Mouse (Mus musculus) forebrain, embryonic 14.5 days (tissue): ENCODE results near the gene Ncbp3. TPM values are rescaled to one million over a fixed set of nuclear protein-coding genes. Genes with fewer than 3 reads are reported as not detected.
"Not testable (repeated sequence)": the region's sequence is repeated elsewhere in the genome, so short reads cannot be mapped to it uniquely, and the experiment has no call there.

ENCODE experiments used
- ATAC-seq: fragments of 200-750 bp; cut with Nextera tagmentation; 2 replicates; pipeline ENCODE4 v1.8.0; 2017; ENCODE audit warnings: mild to moderate bottlenecking, moderate library complexity
- DNase-seq: peaks from one replicate; pipeline ENCODE4 v3.0.0-alpha.2; 2015; ENCODE audit warnings: low spot score
- H3K27ac ChIP-seq: fragments of 300-500 bp; sonication (generic); 2 replicates; pipeline ENCODE4 v1.5.1; 2014; ENCODE audit warnings: low read depth, mild to moderate bottlenecking, control low read depth, low read length, moderate library complexity
- H3K27me3 ChIP-seq: fragments of 300-500 bp; sonication (generic); replicated peaks from 2 replicates; pipeline ENCODE4 v1.6.1; 2014; ENCODE audit warnings: low read length, control low read depth, mixed read lengths; ENCODE audit not compliant: control insufficient read depth, insufficient read depth
- H3K36me3 ChIP-seq: fragments of 300-500 bp; sonication (generic); 2 replicates; pipeline ENCODE4 v1.6.1; 2014; ENCODE audit warnings: low read length, control low read depth; ENCODE audit not compliant: control insufficient read depth, insufficient read depth
- H3K4me1 ChIP-seq: fragments of 300-500 bp; sonication (generic); 2 replicates; pipeline ENCODE4 v1.6.1; 2014; ENCODE audit warnings: antibody characterized with exemption, low read length, control low read depth; ENCODE audit not compliant: control insufficient read depth, insufficient read depth
- H3K4me2 ChIP-seq: fragments of 300-500 bp; sonication (generic); 2 replicates; pipeline ENCODE4 v1.6.1; 2014; ENCODE audit warnings: mild to moderate bottlenecking, control low read depth, low read length
- H3K4me3 ChIP-seq: fragments of 300-500 bp; sonication (generic); 2 replicates; pipeline ENCODE4 v1.5.1; 2014; ENCODE audit warnings: low read depth, low read length, control low read depth
- H3K9ac ChIP-seq: fragments of 300-500 bp; sonication (generic); 2 replicates; pipeline ENCODE4 v1.6.1; 2014; ENCODE audit warnings: mild to moderate bottlenecking, low read length, control low read depth, moderate library complexity
- H3K9me3 ChIP-seq: fragments of 300-500 bp; sonication (generic); replicated peaks from 2 replicates; pipeline ENCODE4 v1.6.1; 2016; ENCODE audit warnings: low read length, control low read depth, mixed read lengths; ENCODE audit not compliant: control insufficient read depth
- WGBS: fragments of 180-500 bp; shearing (Covaris S2); extraction: QIAGEN DNeasy Blood & Tissue Kit; methylation state at CpG from one replicate; pipeline ENCODE4 v1.1.7; 2014; 5-methylcytosine and 5-hydroxymethylcytosine counted together
- polyA plus RNA-seq: library from polyadenylated mRNA; unstranded; fragments of >200 nt; fragmentation: Nextera tagmentation; extraction: Ambion mirVana; gene quantifications from 2 replicates; pipeline ENCODE4 v1.2.1, GENCODE M21; 2014

Gene Ncbp3
- polyA plus RNA-seq, 1 experiment from 2014 or later, result 5.7 TPM

GRCm38 (mm10) chr11:73099976-73100750, 52.6 kb downstream of the Ncbp3 start:
- 40% methylated on average over 14 of the region's 14 CpGs for WGBS
- H3K4me3 ChIP-seq, result no peak overlapping the region
- H3K9me3 ChIP-seq, result no peaks in the 10 kb centered on the region
- H3K4me1 ChIP-seq, result peaks cover 2% of the 10 kb centered on the region; the same call in 1 of the 2 replicates
- 0 out of 2 replicates have a peak, but pooled peaks have one; percentile 23 for ATAC-seq
- H3K4me2 ChIP-seq, result no peak overlapping the region
- H3K36me3 ChIP-seq, result no peaks in the 10 kb centered on the region
- no peak overlapping the region for H3K9ac ChIP-seq
- peak; percentile 72 for DNase-seq
- H3K27ac ChIP-seq, result no peak overlapping the region
- no peaks in the 10 kb centered on the region for H3K27me3 ChIP-seq

- WGBS, result 85% methylated on average over 4 of the region's 4 CpGs
- Histone ChIP-seq H3K4me3 (no peak overlapping the region), H3K9ac (no peak overlapping the region), H3K27me3 (no peaks in the 10 kb centered on the region), H3K27ac (no peak overlapping the region), H3K9me3 (no peaks in the 10 kb centered on the region), H3K36me3 (no peaks in the 10 kb centered on the region), H3K4me1 (peaks cover 2% of the 10 kb centered on the region; the same call in 1 of the 2 replicates), H3K4me2 (no peak overlapping the region)
- ATAC-seq (no peak), DNase-seq (no peak)
These were observed 53.7 kb downstream of the Ncbp3 start for GRCm38 (mm10) chr11:73101308-73101707.

- no peak for DNase-seq
- WGBS, result 52% methylated on average over 3 of the region's 3 CpGs
- no peaks in the 10 kb centered on the region for H3K4me1 ChIP-seq
- no peak overlapping the region for H3K4me2 ChIP-seq
- H3K9ac ChIP-seq, result no peak overlapping the region
- no peak overlapping the region for H3K27ac ChIP-seq
- H3K4me3 ChIP-seq, result no peak overlapping the region
- no peaks in the 10 kb centered on the region for H3K27me3 ChIP-seq
- no peaks in the 10 kb centered on the region for H3K9me3 ChIP-seq
- no peaks in the 10 kb centered on the region for H3K36me3 ChIP-seq
- ATAC-seq, result no peak
These were observed 57.7 kb downstream of the Ncbp3 start for GRCm38 (mm10) chr11:73105246-73105645.

GRCm38 (mm10) chr11:73107358-73107757, 59.8 kb downstream of the Ncbp3 start:
- H3K9ac ChIP-seq, H3K27me3 ChIP-seq, DNase-seq, H3K9me3 ChIP-seq, H3K4me2 ChIP-seq, H3K36me3 ChIP-seq, ATAC-seq, H3K4me1 ChIP-seq, H3K4me3 ChIP-seq, H3K27ac ChIP-seq: not testable (repeated sequence)
- 41% methylated on average over 3 of the region's 3 CpGs for WGBS

GRCm38 (mm10) chr11:73108195-73108897, 60.8 kb downstream of the Ncbp3 start:
- H3K36me3 ChIP-seq, result no peaks in the 10 kb centered on the region
- no peak for DNase-seq
- WGBS, result 69% methylated on average over 5 of the region's 5 CpGs
- no peaks in the 10 kb centered on the region for H3K9me3 ChIP-seq
- H3K4me2 ChIP-seq, result no peak overlapping the region
- no peak for ATAC-seq
- H3K4me1 ChIP-seq, result no peaks in the 10 kb centered on the region
- H3K9ac ChIP-seq, result no peak overlapping the region
- no peaks in the 10 kb centered on the region for H3K27me3 ChIP-seq
- no peak overlapping the region for H3K27ac ChIP-seq
- H3K4me3 ChIP-seq, result no peak overlapping the region

GRCm38 (mm10) chr11:73108898-73109625, 61.5 kb downstream of the Ncbp3 start:
- no peaks in the 10 kb centered on the region for H3K36me3 ChIP-seq
- H3K27ac ChIP-seq, result no peak overlapping the region
- no peak for DNase-seq
- no peaks in the 10 kb centered on the region for H3K27me3 ChIP-seq
- H3K4me3 ChIP-seq, result no peak overlapping the region
- no peak for ATAC-seq
- no peaks in the 10 kb centered on the region for H3K4me1 ChIP-seq
- H3K9me3 ChIP-seq, result no peaks in the 10 kb centered on the region
- H3K4me2 ChIP-seq, result no peak overlapping the region
- no peak overlapping the region for H3K9ac ChIP-seq
- 81% methylated on average over 14 of the region's 14 CpGs for WGBS

- no peak for DNase-seq
- Histone ChIP-seq H3K9me3 (no peaks in the 10 kb centered on the region), H3K27ac (no peak overlapping the region), H3K4me3 (no peak overlapping the region), H3K4me1 (no peaks in the 10 kb centered on the region), H3K4me2 (no peak overlapping the region), H3K36me3 (no peaks in the 10 kb centered on the region), H3K27me3 (no peaks in the 10 kb centered on the region), H3K9ac (no peak overlapping the region)
- WGBS, result 91% methylated on average over 3 of the region's 3 CpGs
- ATAC-seq, result no peak
These were observed 62.4 kb downstream of the Ncbp3 start for GRCm38 (mm10) chr11:73109941-73110340.

- no peak for ATAC-seq
- 70% methylated on average over 6 of the region's 6 CpGs for WGBS
These were observed 63.8 kb downstream of the Ncbp3 start for GRCm38 (mm10) chr11:73111414-73111813.

More at GRCm38 (mm10) chr11:73111414-73111813, 63.8 kb downstream of the Ncbp3 start:
- H3K4me1 ChIP-seq, result no peaks in the 10 kb centered on the region
- no peaks in the 10 kb centered on the region for H3K36me3 ChIP-seq
- no peaks in the 10 kb centered on the region for H3K27me3 ChIP-seq
- H3K4me2 ChIP-seq, result no peak overlapping the region
- H3K9me3 ChIP-seq, result no peaks in the 10 kb centered on the region
- no peak overlapping the region for H3K27ac ChIP-seq
- H3K4me3 ChIP-seq, result no peak overlapping the region
- no peak for DNase-seq
- no peak overlapping the region for H3K9ac ChIP-seq
